8 mouse cellular contexts compared by ENCODE assay signal in genomic region chr13:17838484-17838851, GRCm38 (mm10). TPM values are rescaled to one million over a fixed set of nuclear protein-coding genes. Genes with fewer than 3 reads are reported as not detected.
DNase-seq lines count a peak whose midpoint lies in the region; ATAC-seq and TF ChIP-seq lines count a peak whose summit lies in the region.

No protein-coding gene starts in this region.

- H3K4me1 ChIP-seq in lung, embryonic 16.5 days (replicated peaks; ENCODE audit: control insufficient read depth, insufficient read depth, low read length), result no peaks in the 10 kb centered on the region

- H3K79me3 ChIP-seq in C2C12 (ENCODE audit: low read depth), result no peaks in the 10 kb centered on the region

- no peaks in the 10 kb centered on the region for H3K79me2 ChIP-seq in C2C12 (ENCODE audit: control insufficient read depth, insufficient read depth)

- H3K27me3 ChIP-seq in C2C12 (ENCODE audit: control insufficient read depth, insufficient read depth, insufficient read length), result no peaks in the 10 kb centered on the region
- no peaks in the 10 kb centered on the region for H3K27me3 ChIP-seq in lung, embryonic 16.5 days (ENCODE audit: control insufficient read depth, insufficient read depth, low read depth, low read length)

- 28% methylated on average over 4 of the region's 4 CpGs for WGBS in lung, embryonic 16.5 days

- no peak overlapping the region for H3K27ac ChIP-seq in lung, embryonic 16.5 days (ENCODE audit: low read length)

- TF ChIP-seq CTCF in C2C12 (IDR thresholded peaks at IDR 0.05; ENCODE audit: control insufficient read depth, insufficient read depth, insufficient read length), result peak; percentile 12

- peak; percentile 67 for DNase-seq in ES-CJ7 (ENCODE audit: low read depth, low spot score)
- peak; percentile 35 for DNase-seq in cerebellum, adult 9-10 months
- DNase-seq in gastrocnemius, postnatal 10 days, result peak; percentile 57
- peak; percentile 62 for DNase-seq in kidney, adult 9 months
- DNase-seq in retina, adult 2 months (ENCODE audit: low read depth, low spot score), result peak; percentile 56
- DNase-seq in ovary, adult 18-20 months (ENCODE audit: low spot score), result no peak

- H3K4me3 ChIP-seq in C2C12 (ENCODE audit: insufficient read depth, poor library complexity, severe bottlenecking), result no peak overlapping the region
- H3K4me3 ChIP-seq in lung, embryonic 16.5 days (ENCODE audit: low read length), result no peak overlapping the region

- H3ac ChIP-seq in C2C12 (ENCODE audit: control insufficient read depth, insufficient read length, low read depth), result no peak overlapping the region

- H3K9ac ChIP-seq in lung, embryonic 16.5 days (ENCODE audit: low read length), result no peak overlapping the region

- H3K36me3 ChIP-seq in C2C12 (ENCODE audit: control insufficient read depth, insufficient read depth), result no peaks in the 10 kb centered on the region
- H3K36me3 ChIP-seq in lung, embryonic 16.5 days (ENCODE audit: control insufficient read depth, insufficient read depth, low read length), result no peaks in the 10 kb centered on the region

- peak; percentile 64 for ATAC-seq in lung, embryonic 16.5 days (ENCODE audit: low read depth)

- H3K9me3 ChIP-seq in lung, embryonic 16.5 days (ENCODE audit: control insufficient read depth, low read length), result no peaks in the 10 kb centered on the region

- no peak overlapping the region for H3K4me2 ChIP-seq in lung, embryonic 16.5 days (ENCODE audit: low read depth, low read length)

TF ChIP-seq in C2C12, 6 proteins besides CTCF, POLR2A, EP300 and RAD21:
- no peak for TF ChIP-seq MYOD1 (IDR thresholded peaks at IDR 0.05; ENCODE audit: control insufficient read depth, insufficient read length, low read depth)
- no peak for TF ChIP-seq MAX (IDR thresholded peaks at IDR 0.05)
- TF ChIP-seq USF1 (IDR thresholded peaks at IDR 0.05; ENCODE audit: low read depth), result no peak
- TF ChIP-seq FOSL1 (IDR thresholded peaks at IDR 0.05; ENCODE audit: insufficient read depth, low read length, poor library complexity, severe bottlenecking), result no peak
- TF ChIP-seq MYOG (IDR thresholded peaks at IDR 0.05; ENCODE audit: control insufficient read depth, extremely low read depth, insufficient read length), result no peak
- TF ChIP-seq CEBPB (IDR thresholded peaks at IDR 0.05; ENCODE audit: low read depth), result no peak

RNA-seq across cellular contexts. Expression of gene Cdk13, which starts 33.6 kb away (rescaled TPM):
- polyA plus RNA-seq in C2C12 (2012; fragmentation: generic; extraction: Trizol), result 15.9 TPM
- 10 to 100 TPM; 29.5 to 34.8 TPM for total RNA-seq in gastrocnemius, postnatal 10 days (2021)
- 11.9 and 12.4 TPM in 2 replicates for polyA plus RNA-seq in lung, embryonic 16.5 days (2015; fragmentation: Nextera tagmentation; extraction: Ambion mirVana)
